Mouse (Mus musculus) olfactory bulb, adult 2 months (tissue): Measurements from ENCODE around the gene Spaca1.

ENCODE experiments used
- CTCF ChIP-seq: fragments of 200-500 bp; IDR thresholded peaks from 2 replicates; pipeline ENCODE4 v1.5.1; 2012; ENCODE audit warnings: low read depth, mild to moderate bottlenecking, low read length, moderate library complexity; ENCODE audit not compliant: insufficient read depth
- POLR2A ChIP-seq: fragments of 200-500 bp; IDR thresholded peaks from 2 replicates; pipeline ENCODE4 v1.6.1; 2012; ENCODE audit warnings: mild to moderate bottlenecking, low read depth, low read length, moderate library complexity; ENCODE audit not compliant: insufficient read depth

- TF ChIP-seq POLR2A, result no peak
- TF ChIP-seq CTCF, result no peak
Observed at GRCm38 (mm10) chr4:34069002-34069401, 19.0 kb upstream of the Spaca1 start.
